Mouse (Mus musculus) kidney, embryonic 14.5 days (tissue): ENCODE measurements around the gene Krtap9-3. TPM values are rescaled to one million over a fixed set of nuclear protein-coding genes. Genes with fewer than 3 reads are reported as not detected.

Source experiments
- ATAC-seq: fragments of 200-750 bp; cut with Nextera tagmentation; 2 replicates; pipeline ENCODE4 v1.8.0; 2017; ENCODE audit warnings: moderate number of reproducible peaks, mild to moderate bottlenecking, moderate TSS enrichment, moderate library complexity; ENCODE audit not compliant: low FRiP score, low TSS enrichment
- H3K27ac ChIP-seq: fragments of 300-500 bp; sonication (generic); 2 replicates; pipeline ENCODE4 v1.5.1; 2014; ENCODE audit warnings: low read depth, mild to moderate bottlenecking, low read length, moderate library complexity, mixed read lengths
- H3K27me3 ChIP-seq: fragments of 300-500 bp; sonication (generic); 2 replicates; pipeline ENCODE4 v1.6.1; 2014; ENCODE audit warnings: mild to moderate bottlenecking, low read length; ENCODE audit not compliant: control insufficient read depth, insufficient read depth
- H3K36me3 ChIP-seq: fragments of 300-500 bp; sonication (generic); 2 replicates; pipeline ENCODE4 v1.6.1; 2014; ENCODE audit warnings: low read length, mixed read lengths; ENCODE audit not compliant: control insufficient read depth, insufficient read depth
- H3K4me1 ChIP-seq: fragments of 300-500 bp; sonication (generic); 2 replicates; pipeline ENCODE4 v1.6.1; 2014; ENCODE audit warnings: low read length, mixed read lengths; ENCODE audit not compliant: control insufficient read depth, insufficient read depth
- H3K4me2 ChIP-seq: fragments of 300-500 bp; sonication (generic); replicated peaks from 2 replicates; pipeline ENCODE4 v1.6.1; 2014; ENCODE audit warnings: low read depth, mild to moderate bottlenecking, low read length
- H3K4me3 ChIP-seq: fragments of 300-500 bp; sonication (generic); 2 replicates; pipeline ENCODE4 v1.5.1; 2014; ENCODE audit warnings: mild to moderate bottlenecking, low read length
- H3K9ac ChIP-seq: fragments of 300-500 bp; sonication (generic); 2 replicates; pipeline ENCODE4 v1.6.1; 2014; ENCODE audit warnings: low read depth, mild to moderate bottlenecking, low read length, moderate library complexity
- H3K9me3 ChIP-seq: fragments of 300-500 bp; sonication (generic); 2 replicates; pipeline ENCODE4 v1.6.1; 2016; ENCODE audit warnings: low read length; ENCODE audit not compliant: control insufficient read depth
- WGBS: fragments of 180-500 bp; shearing (Covaris S2); extraction: QIAGEN DNeasy Blood & Tissue Kit; methylation state at CpG from one replicate; pipeline ENCODE4 v1.1.7; 2014; 5-methylcytosine and 5-hydroxymethylcytosine counted together
- polyA plus RNA-seq: library from polyadenylated mRNA; unstranded; fragments of >200 nt; fragmentation: Nextera tagmentation; extraction: Ambion mirVana; gene quantifications from 2 replicates; pipeline ENCODE4 v1.2.1, GENCODE M21; 2014

The Krtap9-3 gene
- polyA plus RNA-seq, 1 experiment from 2014 or later = not detected

GRCm38 (mm10) chr11:99581564-99581963 is 16.3 kb downstream of the Krtap9-3 start:
- Histone ChIP-seq H3K4me1 (no peaks in the 10 kb centered on the region), H3K9ac (no peak overlapping the region), H3K27ac (no peak overlapping the region), H3K9me3 (no peaks in the 10 kb centered on the region), H3K4me3 (no peak overlapping the region), H3K4me2 (no peak overlapping the region), H3K27me3 (no peaks in the 10 kb centered on the region), H3K36me3 (no peaks in the 10 kb centered on the region)
- 87% methylated on average over 6 of the region's 6 CpGs for WGBS
- no peak for ATAC-seq

- no peaks in the 10 kb centered on the region for H3K9me3 ChIP-seq
- H3K27me3 ChIP-seq = no peaks in the 10 kb centered on the region
- no peak overlapping the region for H3K4me2 ChIP-seq
- 92% methylated on average over 5 of the region's 5 CpGs for WGBS
- no peak overlapping the region for H3K9ac ChIP-seq
- H3K36me3 ChIP-seq = no peaks in the 10 kb centered on the region
- no peaks in the 10 kb centered on the region for H3K4me1 ChIP-seq
- no peak overlapping the region for H3K27ac ChIP-seq
- ATAC-seq = no peak
- H3K4me3 ChIP-seq = no peak overlapping the region
Measured at GRCm38 (mm10) chr11:99581051-99581450, 16.9 kb downstream of the Krtap9-3 start.

GRCm38 (mm10) chr11:99580636-99581035 is 17.3 kb downstream of the Krtap9-3 start, which contains the start of gene Krtap1-5:
Krtap1-5 (minus strand) TSS chr11:99581016.
- H3K36me3 ChIP-seq = no peaks in the 10 kb centered on the region
- no peak within 1 kb of the TSS for H3K27ac ChIP-seq
- no peak within 1 kb of the TSS for H3K4me2 ChIP-seq
- H3K9ac ChIP-seq = no peak within 1 kb of the TSS
- H3K4me3 ChIP-seq = no peak within 1 kb of the TSS
- H3K9me3 ChIP-seq = no peaks in the 10 kb centered on the region
- no peaks in the 10 kb centered on the region for H3K4me1 ChIP-seq
- ATAC-seq = no peak
- no peaks in the 10 kb centered on the region for H3K27me3 ChIP-seq
- WGBS = 81% methylated on average over 6 of the region's 6 CpGs

GRCm38 (mm10) chr11:99574106-99574505 is 23.8 kb downstream of the Krtap9-3 start:
- Histone ChIP-seq H3K4me2 (peak overlapping the region; percentile 25; the same call in 1 of the 2 replicates), H3K9me3 (no peaks in the 10 kb centered on the region), H3K27ac (no peak overlapping the region), H3K9ac (no peak overlapping the region), H3K4me1 (no peaks in the 10 kb centered on the region), H3K36me3 (no peaks in the 10 kb centered on the region), H3K4me3 (no peak overlapping the region), H3K27me3 (no peaks in the 10 kb centered on the region)
- ATAC-seq = no peak; the same call in 1 of the 2 replicates
- 5% methylated on average over 7 of the region's 7 CpGs for WGBS

- H3K4me1 ChIP-seq = no peaks in the 10 kb centered on the region
- H3K27ac ChIP-seq = no peak overlapping the region
- H3K27me3 ChIP-seq = no peaks in the 10 kb centered on the region
- no peak overlapping the region for H3K4me3 ChIP-seq
- no peaks in the 10 kb centered on the region for H3K9me3 ChIP-seq
- H3K4me2 ChIP-seq = no peak overlapping the region
- 57% methylated on average over 4 of the region's 4 CpGs for WGBS
- no peak overlapping the region for H3K9ac ChIP-seq
- no peaks in the 10 kb centered on the region for H3K36me3 ChIP-seq
- no peak for ATAC-seq
Measured at GRCm38 (mm10) chr11:99573164-99573563, 24.7 kb downstream of the Krtap9-3 start.

GRCm38 (mm10) chr11:99566530-99566929 is 31.4 kb downstream of the Krtap9-3 start, which contains the start of gene Krtap3-1:
Krtap3-1 (minus strand) TSS chr11:99566630.
- WGBS = 79% methylated on average over 7 of the region's 7 CpGs
- no peaks in the 10 kb centered on the region for H3K36me3 ChIP-seq

GRCm38 (mm10) chr11:99562580-99562979 is 35.3 kb downstream of the Krtap9-3 start:
- no peak overlapping the region for H3K9ac ChIP-seq
- ATAC-seq = no peak
- H3K27me3 ChIP-seq = no peaks in the 10 kb centered on the region
- no peak overlapping the region for H3K4me2 ChIP-seq
- no peaks in the 10 kb centered on the region for H3K4me1 ChIP-seq
- no peaks in the 10 kb centered on the region for H3K36me3 ChIP-seq
- no peak overlapping the region for H3K4me3 ChIP-seq
- H3K27ac ChIP-seq = no peak overlapping the region
- WGBS = 69% methylated on average over 6 of the region's 6 CpGs
- no peaks in the 10 kb centered on the region for H3K9me3 ChIP-seq

More at GRCm38 (mm10) chr11:99566530-99566929, 31.4 kb downstream of the Krtap9-3 start, which contains the start of gene Krtap3-1:
- no peak within 1 kb of the TSS for H3K4me2 ChIP-seq
- ATAC-seq = no peak
- H3K9me3 ChIP-seq = no peaks in the 10 kb centered on the region
- no peak within 1 kb of the TSS for H3K4me3 ChIP-seq
- H3K9ac ChIP-seq = no peak within 1 kb of the TSS
- H3K4me1 ChIP-seq = no peaks in the 10 kb centered on the region
- no peak within 1 kb of the TSS for H3K27ac ChIP-seq
- H3K27me3 ChIP-seq = no peaks in the 10 kb centered on the region

GRCm38 (mm10) chr11:99559366-99559765 is 38.5 kb downstream of the Krtap9-3 start, which contains the start of gene Gm11939:
Gm11939 (minus strand) TSS chr11:99559466.
- Histone ChIP-seq H3K4me3 (no peak within 1 kb of the TSS), H3K4me2 (no peak within 1 kb of the TSS), H3K9ac (no peak within 1 kb of the TSS), H3K9me3 (no peaks in the 10 kb centered on the region), H3K4me1 (no peaks in the 10 kb centered on the region), H3K27ac (no peak within 1 kb of the TSS), H3K27me3 (no peaks in the 10 kb centered on the region), H3K36me3 (no peaks in the 10 kb centered on the region)
- whole genome bisulfite sequencing = 89% methylated on average over 9 of the region's 9 CpGs
- ATAC-seq = no peak

GRCm38 (mm10) chr11:99557976-99558745 is 39.7 kb downstream of the Krtap9-3 start:
- WGBS = 50% methylated on average over 3 of the region's 3 CpGs

More at GRCm38 (mm10) chr11:99557976-99558745, 39.7 kb downstream of the Krtap9-3 start:
- H3K9ac ChIP-seq = no peak overlapping the region
- no peak overlapping the region for H3K27ac ChIP-seq
- no peak for ATAC-seq
- H3K4me1 ChIP-seq = no peaks in the 10 kb centered on the region
- no peaks in the 10 kb centered on the region for H3K27me3 ChIP-seq
- H3K9me3 ChIP-seq = no peaks in the 10 kb centered on the region
- H3K36me3 ChIP-seq = no peaks in the 10 kb centered on the region
- H3K4me3 ChIP-seq = no peak overlapping the region
- no peak overlapping the region for H3K4me2 ChIP-seq
